Mouse (Mus musculus): Measurements from ENCODE around the gene Gm49396. TPM values are rescaled to one million over a fixed set of nuclear protein-coding genes. Genes with fewer than 3 reads are reported as not detected.

Gm49396 gene
- total RNA-seq, 2 experiments from 2014 or later, result 6.8 to 8.8 TPM

GRCm38 (mm10) chr7:30607706-30608309, 44.7 kb downstream of the Gm49396 start:
- DNase-seq (ENCODE audit: extremely low spot score in 1 of 2, low spot score in 1 of 2), result peak in 1 of 2 experiments; percentile 43

- DNase-seq (ENCODE audit: extremely low spot score in 1 of 2, low spot score in 1 of 2), result no peak
These were observed 45.3 kb downstream of the Gm49396 start for GRCm38 (mm10) chr7:30608476-30608875.

DNA sequence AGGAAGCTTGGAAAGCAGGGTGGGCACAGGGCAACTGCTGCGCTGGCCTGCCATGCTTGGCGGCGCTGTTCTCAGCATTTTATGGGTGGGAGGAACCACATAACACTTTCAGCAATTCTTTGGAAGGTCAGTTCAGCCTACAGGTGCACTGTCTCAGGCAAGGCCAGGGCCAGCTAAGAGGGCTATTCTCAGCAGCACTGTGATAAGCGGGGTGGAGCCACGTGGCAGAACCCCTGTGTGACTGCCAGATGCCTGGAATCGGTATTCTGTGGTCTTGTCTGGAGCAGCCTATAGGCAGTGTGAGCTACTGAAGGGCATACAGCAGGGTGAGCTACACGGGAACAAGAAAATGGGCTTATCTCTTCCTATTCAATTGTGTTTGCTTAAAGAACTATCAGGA, 46.9 kb downstream of the Gm49396 start:
- DNase-seq (ENCODE audit: extremely low spot score in 1 of 2, low spot score in 1 of 2), result no peak

DNA sequence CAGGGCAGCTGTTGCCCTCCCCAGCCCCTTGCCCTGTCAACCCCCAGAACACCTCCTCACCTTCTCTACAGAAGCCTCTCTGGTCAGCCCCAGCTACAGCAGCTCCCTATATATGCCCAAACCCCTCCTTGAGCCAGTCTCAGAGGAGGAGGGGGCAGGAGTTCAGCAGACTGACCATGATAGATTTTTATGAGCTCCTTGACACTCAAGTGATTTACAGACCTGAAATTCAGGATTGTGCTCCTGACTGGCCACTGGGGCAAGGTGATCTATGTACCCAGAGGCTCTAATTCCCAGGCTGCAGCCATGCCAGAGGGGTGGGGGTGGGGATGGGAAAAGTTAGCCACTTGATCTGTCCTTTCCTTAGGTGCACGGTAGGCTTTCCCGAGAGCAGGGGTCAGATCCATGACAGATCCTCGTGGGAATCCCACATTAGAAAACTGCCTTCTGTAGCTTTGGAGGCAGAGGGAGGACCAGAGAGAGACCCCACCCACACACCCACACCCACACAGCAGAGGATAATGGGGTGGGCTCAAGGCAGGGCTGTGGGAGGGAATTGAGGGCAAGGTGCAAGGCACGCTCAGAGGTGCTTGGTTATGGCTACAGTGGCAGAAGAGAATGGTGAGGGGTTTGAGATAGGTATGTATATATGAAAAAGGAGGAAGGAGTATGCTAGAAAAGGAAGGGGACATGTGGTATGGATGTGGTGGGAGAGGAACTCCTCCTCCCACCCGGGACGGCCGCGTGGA, 49.7 kb downstream of the Gm49396 start, which contains the start of gene Upk1a:
Gene Upk1a (minus strand): TSS at position 194 of the 749 bp plus-strand sequence.
- no peak for DNase-seq (ENCODE audit: extremely low spot score in 1 of 2, low spot score in 1 of 2)

GRCm38 (mm10) chr7:30613529-30614112, 50.5 kb downstream of the Gm49396 start:
- DNase-seq (ENCODE audit: extremely low spot score in 1 of 2, low spot score in 1 of 2), result peak; percentile 34 to 58

- no peak for DNase-seq (ENCODE audit: extremely low spot score in 1 of 2, low spot score in 1 of 2)
These were observed 51.3 kb downstream of the Gm49396 start for GRCm38 (mm10) chr7:30614454-30614853.

DNA sequence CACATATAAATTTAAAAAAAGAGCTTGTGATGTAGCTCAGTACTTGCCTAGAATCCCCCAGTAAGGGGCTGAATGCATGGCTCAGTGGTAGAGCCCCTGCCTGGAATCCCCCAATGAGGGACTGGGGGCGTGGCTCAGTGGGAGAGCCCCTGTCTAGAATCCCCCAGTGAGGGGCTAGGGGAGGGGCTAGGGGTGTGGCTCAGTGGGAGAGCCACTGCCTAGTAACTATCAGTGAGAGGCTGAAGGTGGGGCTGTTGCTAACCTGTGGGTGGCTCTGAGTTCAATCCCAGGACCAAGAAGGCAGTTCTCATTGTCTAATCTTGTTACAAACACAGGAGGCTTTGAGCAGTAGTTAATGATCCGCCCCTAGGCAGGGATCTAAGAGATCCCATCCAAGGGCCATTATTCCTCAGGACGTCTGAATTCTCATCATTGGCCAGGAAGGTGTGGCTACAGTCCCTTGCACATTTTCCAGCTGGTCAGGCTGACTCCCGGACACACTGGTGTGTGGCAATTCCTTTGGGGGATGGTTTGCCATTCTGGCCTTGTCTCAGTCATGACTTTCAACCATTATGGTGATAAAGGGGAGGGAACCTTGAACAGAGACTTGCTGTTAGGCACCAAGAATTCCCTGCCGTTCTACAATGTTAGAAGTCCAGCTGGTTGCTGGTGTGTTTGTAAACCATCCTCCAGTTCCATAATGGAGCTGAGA, 52.1 kb downstream of the Gm49396 start:
- DNase-seq (ENCODE audit: extremely low spot score in 1 of 2, low spot score in 1 of 2), result no peak

Small RNA genes lying within 50 kb of the gene (microRNA-seq; reads per million reads assigned to microRNA genes)
- gene Gm38670 (0 to 1.3 reads per million in 2 experiments), gene Mir3569 (0.92 to 1.2 reads per million in 2 experiments)

Other genes with a start within 250 kb of the Gm49396 start
- gene Syne4, start 248.5 kb upstream of the Gm49396 start, total RNA-seq (2021), result 10 to 100 TPM in 1 of 2 experiments, 1 to 10 TPM in 1; 6.4 to 13.1 TPM
- under 1 TPM; 0.15 to 0.75 TPM for gene E130208F15Rik, start 241.6 kb upstream of the Gm49396 start, total RNA-seq (2021)
- gene Sdhaf1, start 239.4 kb upstream of the Gm49396 start, total RNA-seq (2021), result 1 to 10 TPM; 7.8 to 7.9 TPM
- gene Lrfn3, start 200.6 kb upstream of the Gm49396 start, total RNA-seq (2021), result 10 to 100 TPM; 33.6 to 34.7 TPM
- gene Tyrobp, start 149.6 kb upstream of the Gm49396 start, total RNA-seq (2021), result 10 to 100 TPM; 28.8 to 31.4 TPM
- 1 to 10 TPM in 1 of 2 experiments, under 1 TPM in 1; 0.98 to 1.0 TPM for gene Hcst, start 143.5 kb upstream of the Gm49396 start, total RNA-seq (2021)
- gene Nfkbid, start 141.6 kb upstream of the Gm49396 start, total RNA-seq (2021), result 1 to 10 TPM; 2.9 to 3.0 TPM
- 1,000 to 10,000 TPM; 1,227 to 1,377 TPM for gene Aplp1, start 117.8 kb upstream of the Gm49396 start, total RNA-seq (2021)
- gene Kirrel2, start 105.7 kb upstream of the Gm49396 start, total RNA-seq (2021), result 10 to 100 TPM; 15.3 to 16.4 TPM
- 1 to 10 TPM; 1.8 to 2.2 TPM for gene Nphs1, start 105.0 kb upstream of the Gm49396 start, total RNA-seq (2021)
- gene Prodh2, start 69.7 kb upstream of the Gm49396 start, total RNA-seq (2021), result not detected
- 100 to 1,000 TPM; 103 to 132 TPM for gene Arhgap33, start 28.3 kb upstream of the Gm49396 start, total RNA-seq (2021)
- gene Hspb6, start 11.2 kb upstream of the Gm49396 start, total RNA-seq (2021), result 1 to 10 TPM; 3.4 to 4.3 TPM
- gene Proser3, start 11.0 kb upstream of the Gm49396 start, total RNA-seq (2021), result 1 to 10 TPM; 3.5 to 3.6 TPM
- 10 to 100 TPM; 36.8 to 44.9 TPM for gene Lin37, start 3.5 kb upstream of the Gm49396 start, total RNA-seq (2021)
- 10 to 100 TPM; 69.8 to 72.5 TPM for gene U2af1l4, start within 50 bp of the Gm49396 start, total RNA-seq (2021)
- 10 to 100 TPM; 76.0 to 92.1 TPM for gene Psenen, start 283 bp downstream of the Gm49396 start, total RNA-seq (2021)
- gene Igflr1, start 2.1 kb downstream of the Gm49396 start, total RNA-seq (2021), result 1 to 10 TPM; 4.7 to 5.2 TPM
- gene Kmt2b, start 25.4 kb downstream of the Gm49396 start, total RNA-seq (2021), result 10 to 100 TPM; 39.1 to 57.1 TPM
- not detected for gene Zbtb32, start 35.6 kb downstream of the Gm49396 start, total RNA-seq (2021)
- under 1 TPM in 1 of 2 experiments, not detected in 1; 0.20 TPM for gene Upk1a, start 49.5 kb downstream of the Gm49396 start, total RNA-seq (2021)
- gene Cox6b1, start 62.8 kb downstream of the Gm49396 start, total RNA-seq (2021), result 100 to 1,000 TPM; 631 to 741 TPM
- not detected for gene Etv2, start 72.5 kb downstream of the Gm49396 start, total RNA-seq (2021)
- 10 to 100 TPM; 75.3 to 81.5 TPM for gene Rbm42, start 87.0 kb downstream of the Gm49396 start, total RNA-seq (2021)
- gene Haus5, start 101.7 kb downstream of the Gm49396 start, total RNA-seq (2021), result 1 to 10 TPM; 4.2 to 6.6 TPM
- gene Pmis2, start 108.3 kb downstream of the Gm49396 start, total RNA-seq (2021), result not detected
- gene 2200002J24Rik, start 135.6 kb downstream of the Gm49396 start, total RNA-seq (2021), result not detected
- 1 to 10 TPM in 1 of 2 experiments, under 1 TPM in 1; 0.74 to 1.1 TPM for gene Atp4a, start 148.9 kb downstream of the Gm49396 start, total RNA-seq (2021)
- gene Tmem147, start 166.2 kb downstream of the Gm49396 start, total RNA-seq (2021), result 100 to 1,000 TPM; 116 to 132 TPM
- gene Gapdhs, start 180.3 kb downstream of the Gm49396 start, total RNA-seq (2021), result not detected
- gene Sbsn, start 188.1 kb downstream of the Gm49396 start, total RNA-seq (2021), result 1 to 10 TPM; 7.5 to 7.7 TPM
- 1 to 10 TPM in 1 of 2 experiments, under 1 TPM in 1; 0.66 to 1.3 TPM for gene Dmkn, start 200.4 kb downstream of the Gm49396 start, total RNA-seq (2021)
- not detected for gene Krtdap, start 224.6 kb downstream of the Gm49396 start, total RNA-seq (2021)